Mouse (Mus musculus): ENCODE results near the gene Efcab5.
A peak's percentile ranks its signal among the peaks of the same experiment; 100 is the strongest.
"Not testable (repeated sequence)": the region's sequence is repeated elsewhere in the genome, so short reads cannot be mapped to it uniquely, and the experiment has no call there.

The Efcab5 gene

DNA sequence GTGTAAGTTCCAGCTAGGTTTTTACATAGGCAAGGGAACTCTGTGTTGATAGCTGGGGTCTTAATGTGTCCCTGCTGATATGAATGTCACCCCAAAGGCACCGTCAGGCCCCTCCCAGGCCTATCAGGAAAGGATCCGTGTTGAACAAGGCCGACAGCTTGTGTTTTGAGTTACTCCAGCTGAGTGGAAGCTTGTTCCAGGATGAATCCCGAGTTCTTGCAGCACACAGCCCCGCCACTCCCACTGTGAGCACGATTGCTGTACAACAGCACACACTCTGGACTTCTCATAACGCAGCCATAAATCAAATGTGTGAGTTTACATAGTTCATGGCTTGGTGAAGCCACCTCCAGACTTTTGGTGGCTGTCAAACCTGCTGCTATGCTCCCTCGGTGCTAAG, 94.6 kb downstream of the Efcab5 start:
- no peak for DNase-seq

- DNase-seq = peak; percentile 43 to 45
Observed at GRCm38 (mm10) chr11:77093208-77093607, 95.6 kb downstream of the Efcab5 start.

GRCm38 (mm10) chr11:77089162-77089561, 99.6 kb downstream of the Efcab5 start:
- no peak for DNase-seq

GRCm38 (mm10) chr11:77087004-77087403, 101.8 kb downstream of the Efcab5 start:
- DNase-seq = no peak

GRCm38 (mm10) chr11:77084001-77084682, 104.6 kb downstream of the Efcab5 start:
- DNase-seq = no peak

DNA sequence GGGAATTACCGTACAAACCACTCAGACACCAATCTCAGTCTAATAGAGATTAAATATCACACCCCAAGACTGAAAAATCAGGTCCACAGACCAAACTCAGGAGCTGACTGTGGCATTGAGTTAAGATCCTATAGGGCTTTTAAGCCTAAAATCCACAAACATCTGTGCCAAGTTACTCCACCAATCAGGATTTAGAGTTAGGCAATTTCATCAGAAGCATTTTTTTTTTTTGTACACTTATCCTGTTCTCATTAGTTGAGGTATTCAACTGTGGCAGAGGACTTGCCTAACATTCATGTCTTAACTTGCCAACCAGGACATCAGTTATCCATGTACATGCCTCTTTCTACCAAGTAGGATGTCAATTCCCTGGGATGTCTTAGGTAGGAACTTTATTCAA, 109.4 kb downstream of the Efcab5 start:
- DNase-seq = no peak

DNA sequence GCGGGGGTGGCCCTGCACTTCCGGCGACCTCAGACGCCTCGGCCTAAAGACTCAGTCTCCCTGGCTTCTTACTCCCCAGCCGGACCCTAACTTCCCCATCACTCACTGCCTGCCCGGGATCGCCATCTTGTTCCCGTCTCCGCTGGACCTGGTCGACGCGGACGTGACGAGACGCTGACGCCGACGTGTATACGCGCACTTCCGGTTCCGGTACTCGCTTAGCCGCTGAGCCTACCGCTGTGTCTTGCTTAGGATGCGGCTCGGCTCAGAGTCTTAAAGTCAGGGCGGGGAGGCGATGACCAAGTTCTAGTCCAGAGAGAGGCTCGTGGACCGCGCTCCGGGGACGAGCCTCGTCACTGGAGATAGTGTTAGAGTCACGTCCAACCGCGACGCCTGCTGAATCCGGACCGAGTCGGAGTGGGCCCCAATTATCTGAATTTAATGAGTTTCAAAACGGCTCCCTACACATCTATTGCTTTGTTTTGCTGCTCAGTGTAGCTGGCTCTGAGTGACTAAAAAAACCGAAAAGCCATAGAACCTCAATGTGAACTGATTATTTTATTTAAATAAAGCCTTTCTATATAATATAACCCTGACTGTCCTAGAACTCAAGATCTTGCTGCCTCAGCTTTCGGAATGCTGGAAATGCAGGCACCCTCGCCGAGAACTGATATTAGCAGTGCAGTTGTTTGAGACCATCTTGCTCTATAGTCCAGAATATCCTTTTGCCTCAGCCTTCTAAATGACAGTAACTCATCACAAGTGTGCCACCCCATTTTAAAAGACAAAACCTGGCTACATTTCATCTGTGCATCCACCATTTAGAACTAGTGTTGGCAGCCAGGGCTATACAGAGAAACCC, 110.3 kb downstream of the Efcab5 start, which contains the start of gene Nsrp1:
Gene Nsrp1, minus strand, starts transcription at position 163 of the 862 bp plus-strand sequence.
- peak; percentile 86 to 89 for DNase-seq

DNA sequence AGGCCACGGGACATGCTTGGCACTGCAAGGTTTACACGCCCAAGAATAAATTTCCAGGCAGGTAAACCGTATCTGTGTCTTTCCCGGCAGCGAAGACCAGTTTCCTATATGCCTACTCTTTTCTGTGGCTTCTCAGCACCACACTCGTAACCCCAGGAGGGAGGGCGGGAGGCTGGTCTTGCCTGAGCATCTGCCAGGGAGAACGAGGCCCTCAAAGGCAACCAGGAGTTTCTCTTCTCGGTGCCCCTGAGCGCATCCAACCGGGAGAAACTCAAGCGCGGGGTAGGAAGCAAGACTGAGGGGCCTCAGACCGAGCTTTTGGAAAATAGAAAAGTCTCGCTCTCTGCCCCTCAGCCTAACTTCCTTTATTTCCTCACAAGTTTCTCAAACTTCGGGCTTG, 111.0 kb downstream of the Efcab5 start:
- DNase-seq = peak; percentile 18 to 31

- not testable (repeated sequence) for DNase-seq
Observed at GRCm38 (mm10) chr11:77077331-77077730, 111.4 kb downstream of the Efcab5 start.

DNA sequence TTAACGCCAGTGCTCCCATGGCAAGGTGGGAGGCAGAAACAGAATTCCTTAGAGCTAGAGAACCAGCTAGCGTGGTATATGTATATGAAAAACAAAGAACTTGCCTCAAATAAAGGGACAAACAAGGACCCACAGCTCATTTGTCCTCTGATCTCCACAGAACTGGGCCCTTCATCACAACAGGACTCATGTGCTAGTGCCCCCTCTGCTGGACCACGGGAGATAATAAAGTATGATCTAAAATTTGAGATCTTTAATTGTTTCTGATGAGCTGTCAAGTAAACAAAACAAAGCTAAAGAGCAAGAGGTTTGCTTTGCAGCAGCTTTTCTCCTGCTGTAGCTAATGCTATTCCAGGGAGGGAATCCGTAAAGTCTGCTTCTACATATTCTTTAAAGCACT, 118.0 kb downstream of the Efcab5 start:
- no peak for DNase-seq

GRCm38 (mm10) chr11:77068825-77069224, 119.9 kb downstream of the Efcab5 start:
- no peak for DNase-seq

GRCm38 (mm10) chr11:77063406-77063805, 125.4 kb downstream of the Efcab5 start:
- DNase-seq = no peak

DNA sequence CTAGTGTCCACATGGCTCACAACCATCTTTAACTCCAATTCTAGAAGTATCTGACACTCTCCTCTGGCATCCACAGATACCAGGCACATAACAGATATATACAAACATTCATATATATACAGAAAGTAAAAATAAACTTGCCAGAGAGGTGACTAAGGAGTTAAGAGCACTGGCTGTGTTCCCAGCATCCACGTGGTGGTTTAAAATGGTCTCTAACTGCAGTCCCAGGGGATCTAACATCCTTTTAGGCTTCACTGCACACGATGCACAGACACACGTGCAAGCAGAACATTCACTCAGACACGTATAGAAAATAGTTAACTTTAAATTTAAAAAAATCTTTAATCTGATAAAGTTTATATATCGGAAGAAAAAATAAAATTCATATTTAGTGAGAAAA, 126.8 kb downstream of the Efcab5 start:
- DNase-seq = no peak

DNA sequence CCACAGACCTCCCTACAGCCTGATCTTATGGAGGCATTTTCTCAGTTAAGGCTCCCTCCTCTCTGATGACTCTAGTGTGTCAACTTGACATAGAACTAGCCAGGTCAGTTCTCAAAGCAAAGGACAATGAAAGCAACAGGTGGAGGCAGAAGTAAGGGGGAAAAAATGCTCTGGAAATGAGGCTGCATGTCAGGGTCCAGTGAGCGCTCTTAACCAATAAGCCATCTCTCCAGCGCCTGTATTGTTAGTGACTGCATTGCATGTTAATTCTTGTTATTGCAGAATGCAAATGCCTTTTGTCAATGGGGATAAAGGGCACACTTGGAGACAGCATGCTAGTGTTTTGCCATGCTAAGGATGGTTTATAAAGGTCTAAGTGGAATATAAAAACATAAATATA, 146.0 kb downstream of the Efcab5 start:
- no peak for DNase-seq

DNA sequence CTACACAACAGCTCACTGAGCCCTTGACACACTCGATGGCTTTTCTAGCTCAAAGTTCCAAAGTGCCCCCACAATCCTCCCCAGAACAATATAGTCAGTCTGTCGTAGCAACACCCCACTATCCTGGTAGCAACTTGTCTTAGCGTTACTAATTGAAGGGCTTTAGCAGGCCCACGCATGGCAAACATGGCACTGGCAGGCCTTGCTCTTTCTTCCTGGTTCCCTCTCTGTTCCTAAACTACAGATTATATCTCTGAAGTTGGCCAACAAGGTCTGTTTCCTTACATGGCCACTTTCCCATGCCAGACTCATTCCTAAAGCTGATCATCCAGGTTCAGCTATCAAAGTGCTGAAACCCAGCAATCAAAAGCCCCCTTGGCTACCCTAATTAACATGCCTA, 146.9 kb downstream of the Efcab5 start:
- DNase-seq = no peak
